Mouse (Mus musculus) skeletal muscle tissue, adult 2 months (tissue): ENCODE data around the gene Cct6b.
"Not testable (repeated sequence)": the region's sequence is repeated elsewhere in the genome, so short reads cannot be mapped to it uniquely, and the experiment has no call there.

Experiments
- DNase-seq: peaks from one replicate; pipeline ENCODE4 v3.0.0-alpha.2; 2012; ENCODE audit warnings: low read depth, low spot score

Cct6b gene

DNA sequence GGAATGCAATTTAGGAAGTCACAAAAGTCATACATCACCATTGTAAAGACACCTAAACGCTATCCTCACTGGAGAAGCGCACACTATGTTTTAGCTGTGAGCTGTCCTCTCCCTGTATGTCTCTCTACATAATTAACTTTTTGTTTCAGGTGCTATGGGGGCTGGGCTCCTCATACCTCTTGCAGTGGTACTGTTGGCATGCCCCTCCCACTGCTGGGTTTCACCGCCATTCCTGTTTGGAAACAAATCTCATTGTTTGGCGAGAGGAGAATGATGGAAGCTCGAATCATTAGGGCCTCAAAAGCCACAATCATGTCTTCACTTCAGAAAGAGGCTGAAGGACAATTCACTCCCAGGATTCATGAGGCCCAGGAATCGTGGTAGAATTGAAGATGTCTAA, 59.0 kb downstream of the Cct6b start:
- DNase-seq, result no peak

DNA sequence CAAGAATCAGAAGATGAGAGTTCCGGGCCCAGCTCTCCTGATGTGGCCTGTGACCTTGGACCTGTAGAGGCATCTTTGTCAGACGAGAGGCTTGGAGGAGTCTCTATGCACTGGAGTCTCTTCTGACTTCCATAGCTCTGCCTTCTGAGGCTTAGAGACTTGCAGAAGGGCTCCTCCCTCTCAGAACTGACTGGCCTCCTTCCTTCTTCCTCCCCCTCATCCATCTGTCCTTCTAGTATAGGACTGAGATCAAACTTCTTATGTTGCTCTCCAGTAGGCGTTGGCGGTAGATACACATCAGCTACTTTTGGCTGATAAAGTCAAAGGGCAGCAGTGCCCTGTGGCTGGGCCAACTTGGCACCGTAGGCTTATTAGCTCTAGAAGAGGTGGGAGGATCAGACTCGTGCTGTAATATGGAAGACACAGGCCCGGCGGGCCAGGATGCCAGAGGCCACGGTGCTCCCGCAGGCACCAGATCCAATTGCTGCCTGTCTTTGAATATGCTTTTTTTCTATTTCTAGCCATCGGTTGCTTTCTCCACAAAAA, 64.2 kb downstream of the Cct6b start:
- no peak for DNase-seq

DNA sequence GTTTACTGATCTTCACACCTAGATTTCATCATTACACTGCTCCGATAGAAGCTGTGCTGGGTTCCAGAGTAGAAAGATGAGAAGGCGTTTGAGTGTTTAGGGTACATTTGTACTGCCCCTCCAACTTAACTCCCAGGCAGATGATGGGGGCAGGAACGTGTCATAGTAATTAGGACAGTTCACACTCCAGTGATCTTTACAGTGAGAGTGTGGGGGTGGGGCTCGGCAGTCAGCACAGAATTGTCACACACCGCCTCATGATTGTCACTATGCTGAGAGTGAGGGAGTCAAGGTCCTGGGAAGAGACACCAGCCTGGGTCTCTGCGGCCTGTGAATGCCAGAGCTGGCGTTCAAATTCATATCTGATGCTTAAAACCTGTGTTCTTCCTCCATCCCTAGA, 68.2 kb downstream of the Cct6b start:
- DNase-seq, result no peak

DNA sequence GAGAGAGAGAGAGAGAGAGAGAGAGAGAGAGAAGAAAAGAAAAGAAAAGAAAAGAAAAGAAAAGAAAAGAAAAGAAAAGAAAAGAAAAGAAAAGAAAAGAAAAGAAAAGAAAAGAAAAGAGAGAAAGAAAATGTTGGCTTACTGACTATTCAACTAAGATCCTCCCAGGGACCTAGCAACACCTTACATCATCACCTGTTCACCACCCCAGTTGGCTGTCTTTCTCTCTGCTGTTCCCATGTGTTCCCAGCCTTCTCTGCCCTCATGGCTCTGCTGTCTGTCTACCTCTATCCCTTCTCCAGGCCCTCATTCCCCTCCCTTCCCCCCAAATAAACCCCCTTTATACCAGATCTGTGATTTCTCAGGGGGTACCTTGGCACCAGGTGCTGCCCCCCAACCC, 69.2 kb downstream of the Cct6b start:
- DNase-seq, result not testable (repeated sequence)

DNA sequence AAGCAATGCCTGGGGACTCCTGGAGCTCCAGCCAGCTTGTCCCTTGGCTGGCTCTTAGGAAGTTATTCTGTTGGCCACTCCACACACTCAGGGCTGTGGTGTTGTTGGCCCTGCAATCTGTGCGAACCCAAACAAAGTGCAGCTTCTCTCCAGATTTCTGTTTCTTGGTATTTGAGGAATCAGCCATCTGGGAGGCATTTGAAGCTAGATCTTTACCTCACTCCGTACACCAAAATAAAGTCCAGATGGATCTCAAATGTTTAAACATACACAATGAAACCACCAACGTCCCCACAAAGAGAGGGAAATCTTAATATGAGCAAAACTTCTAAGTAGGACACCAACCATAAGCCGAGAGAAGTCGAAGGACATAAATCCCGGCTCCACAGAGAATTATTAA, 71.5 kb downstream of the Cct6b start:
- peak; percentile 4 for DNase-seq

DNA sequence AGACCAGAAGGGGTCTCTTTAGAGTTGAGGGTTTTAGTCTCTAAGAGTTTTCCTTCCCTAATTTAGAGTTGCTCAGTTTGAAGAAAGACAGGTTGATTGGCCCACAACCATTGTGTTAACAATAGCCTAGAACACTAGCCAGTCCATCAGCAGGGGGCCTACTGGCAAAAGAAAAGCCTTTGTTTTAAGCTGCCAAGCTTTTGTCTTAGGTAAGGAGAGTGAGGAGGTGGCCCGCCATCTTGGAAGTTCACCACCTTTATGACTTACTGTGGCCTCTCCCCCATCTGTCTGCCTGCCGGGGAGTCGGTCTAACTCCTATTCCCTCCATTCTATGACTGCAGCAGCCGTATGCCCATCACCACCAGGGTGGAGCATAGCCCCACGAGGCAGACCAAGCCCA, 73.6 kb downstream of the Cct6b start:
- no peak for DNase-seq

DNA sequence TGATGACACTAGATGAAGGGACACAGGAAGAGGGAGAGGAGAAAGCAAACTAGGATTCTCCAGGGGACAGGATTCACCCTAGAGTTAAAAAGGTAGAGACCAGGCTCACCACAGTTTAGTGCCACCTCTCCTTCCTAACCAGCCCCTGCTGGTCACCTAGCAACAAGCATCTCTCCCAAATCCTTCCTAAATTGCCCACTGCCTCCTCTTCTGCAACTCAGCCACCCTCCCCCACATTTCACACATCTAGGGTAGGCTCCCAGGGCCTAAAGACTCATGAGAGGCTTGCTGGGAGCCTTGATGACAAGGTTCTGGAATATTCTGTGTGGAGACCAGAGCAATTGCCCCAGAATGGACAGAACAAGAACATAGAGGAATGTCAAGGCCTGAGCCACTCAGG, 76.5 kb downstream of the Cct6b start:
- DNase-seq, result no peak

DNA sequence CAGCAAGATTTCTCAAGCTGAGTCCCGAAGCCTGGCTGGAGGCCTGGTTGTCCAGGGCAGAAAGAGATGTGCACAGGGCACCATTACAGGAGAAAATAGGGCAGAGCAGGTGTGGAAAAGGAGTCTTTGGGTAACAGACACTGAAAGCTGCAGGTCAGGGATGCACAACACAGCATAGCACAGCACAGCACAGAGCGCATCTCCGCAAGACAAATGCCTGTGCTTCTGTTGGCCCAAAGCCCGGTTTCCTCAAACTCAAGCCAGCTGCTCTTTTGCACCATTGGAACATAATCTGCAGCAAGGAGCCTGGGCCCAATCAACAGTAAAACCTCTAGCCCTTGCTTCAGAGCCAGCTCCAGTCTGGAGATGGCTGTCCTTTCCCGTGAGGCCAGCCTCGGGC, 79.4 kb downstream of the Cct6b start:
- peak; percentile 57 for DNase-seq

DNA sequence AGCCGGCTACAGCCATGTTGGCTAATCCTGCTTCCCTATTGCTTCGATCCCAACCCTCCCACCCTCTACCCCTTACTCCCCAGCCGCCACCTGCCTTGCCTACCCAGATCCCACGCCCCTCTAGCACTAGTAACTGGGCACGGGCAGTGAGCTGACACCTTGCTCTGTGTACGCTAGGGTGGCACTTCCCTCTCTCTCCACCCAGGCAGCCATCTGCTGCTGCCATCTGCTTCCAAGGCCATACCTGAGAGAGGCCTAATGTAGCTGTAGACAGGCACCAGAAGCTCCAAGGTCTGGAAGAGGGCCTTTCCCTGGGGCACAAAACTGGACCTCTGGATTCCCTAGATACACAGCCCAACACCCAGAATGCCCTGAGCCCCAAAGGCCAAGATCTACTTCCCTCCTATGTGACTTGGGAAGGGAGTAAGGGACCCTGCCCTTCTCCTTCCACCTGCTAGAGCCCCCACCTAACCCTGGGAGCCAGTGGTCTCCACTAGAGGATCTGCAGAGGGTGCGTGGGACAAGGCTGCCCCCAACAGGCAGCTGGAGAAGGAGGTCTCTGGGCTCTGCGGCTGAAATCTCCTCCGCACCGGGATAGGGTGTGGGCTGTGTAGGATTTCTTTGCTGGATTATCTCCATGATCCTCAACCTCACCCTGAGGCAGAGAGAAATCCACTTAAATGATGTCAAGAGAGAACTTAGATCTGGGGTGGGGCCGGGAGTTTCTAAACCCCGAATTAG, 80.2 kb downstream of the Cct6b start:
- DNase-seq, result no peak

DNA sequence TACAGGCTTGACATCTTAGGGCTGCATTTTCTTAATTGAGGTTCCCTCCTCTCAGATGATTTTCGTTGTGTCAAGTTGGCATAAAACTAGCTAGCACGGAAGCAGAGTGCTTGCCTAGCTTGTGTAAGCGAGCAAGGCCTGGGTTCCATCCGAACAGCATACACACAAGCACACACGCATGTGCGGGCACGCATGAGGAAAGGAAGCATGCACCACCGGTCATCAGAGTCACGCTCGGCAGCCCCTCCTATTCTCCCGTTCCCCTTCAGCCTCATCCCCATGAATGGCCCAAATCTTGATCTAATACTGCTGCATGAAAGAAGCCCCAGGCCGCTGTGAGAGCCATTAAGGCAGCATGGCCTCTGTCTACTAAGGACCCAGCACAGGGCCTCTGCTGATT, 85.6 kb downstream of the Cct6b start:
- DNase-seq, result no peak
